10 mouse cellular contexts compared by ENCODE assay signal in genomic region chr13:34222985-34223384, GRCm38 (mm10).
DNase-seq lines count a peak whose midpoint lies in the region; ATAC-seq lines count a peak whose summit lies in the region.
"Had no signal": no experiment of that assay in that cellular context is flagged by ENCODE, and none has a peak within 500 bp of the region (broad histone marks: within the 10 kb centered on the region; RNA-seq: fewer than 3 reads in every experiment).

No protein-coding gene starts in this region.

- intact Hi-C loops in left cerebral cortex, postnatal 4 days (cut with DNase I): no loop called here
- intact Hi-C loops in left cerebral cortex, postnatal 14 days (cut with DNase I): no loop called here

- DNase-seq in left cerebral cortex, postnatal 4 days: peak; percentile 51
- no peak for DNase-seq in left cerebral cortex, postnatal 14 days (ENCODE audit: low spot score in 2 of 2)
- peak; percentile 61 to 72 for DNase-seq in kidney, postnatal 4 days
- no peak for DNase-seq in layer of hippocampus, postnatal 10 days (ENCODE audit: low spot score in 2 of 2)
- DNase-seq in left cerebral cortex, adult 18-20 months (ENCODE audit: low spot score in 2 of 2): no peak

- H3K27me3 ChIP-seq in heart, embryonic 13.5 days (replicated peaks): no peaks in the 10 kb centered on the region
- H3K27me3 ChIP-seq: stomach, embryonic 15.5 days had no signal

- peaks cover 10% of the 10 kb centered on the region; the same call in 1 of the 2 replicates for H3K36me3 ChIP-seq in heart, embryonic 13.5 days
- H3K36me3 ChIP-seq: stomach, embryonic 15.5 days had no signal

- peak; percentile 65 for ATAC-seq in cerebellum, adult (ENCODE audit: insufficient number of reproducible peaks, low FRiP score, low TSS enrichment)
- ATAC-seq in heart, embryonic 13.5 days (ENCODE audit: extremely low read depth, insufficient number of reproducible peaks, low FRiP score, low TSS enrichment): no peak; the same call in 1 of the 2 replicates
- no peak for ATAC-seq in monocyte, adult 5-6 weeks (replicated peaks; ENCODE audit: insufficient number of reproducible peaks, low FRiP score, low TSS enrichment, poor library complexity, severe bottlenecking)

- H3K4me1 ChIP-seq in heart, embryonic 13.5 days: peaks cover 39% of the 10 kb centered on the region

- H3K4me2 ChIP-seq in heart, embryonic 13.5 days: peak overlapping the region; percentile 25
- H3K4me2 ChIP-seq: stomach, embryonic 15.5 days had no signal

- WGBS in heart, embryonic 13.5 days: 20% methylated on average over 7 of the region's 7 CpGs

- peak overlapping the region; percentile 73 for H3K27ac ChIP-seq in heart, embryonic 13.5 days (replicated peaks)
- H3K27ac ChIP-seq: liver, embryonic 14.5 days; stomach, embryonic 15.5 days had no signal

- no peak overlapping the region for H3K4me3 ChIP-seq in heart, embryonic 13.5 days
- H3K4me3 ChIP-seq: stomach, embryonic 15.5 days had no signal

- no peak overlapping the region for H3K9ac ChIP-seq in heart, embryonic 13.5 days
- H3K9ac ChIP-seq: liver, embryonic 14.5 days; stomach, embryonic 15.5 days had no signal

- H3K9me3 ChIP-seq in heart, embryonic 13.5 days: no peaks in the 10 kb centered on the region
- H3K9me3 ChIP-seq: stomach, embryonic 15.5 days had no signal

Comparison
In these comparisons a context has a peak if more than half of its experiments do, and no peak if none do; other contexts are left out.
1. DNase-seq: peak in left cerebral cortex, postnatal 4 days (single experiment) and kidney, postnatal 4 days (2 of 2); none in left cerebral cortex, postnatal 14 days (0 of 2), layer of hippocampus, postnatal 10 days (0 of 2) and left cerebral cortex, adult 18-20 months (0 of 2).